Mouse (Mus musculus): ENCODE data around the gene Aifm2.

- no peak for TF ChIP-seq USF2 (conservative IDR thresholded peaks at IDR 0.05; ENCODE audit: low read depth, low read length)
- TF ChIP-seq CTCF (conservative IDR thresholded peaks at IDR 0.05 in 1 of 2, IDR thresholded peaks at IDR 0.05 in 1 of 2; ENCODE audit: low read depth in 2 of 2, low read length in 2 of 2): no peak
- no peak for TF ChIP-seq PAX5 (IDR thresholded peaks at IDR 0.05; ENCODE audit: low read length)
- TF ChIP-seq TBP (conservative IDR thresholded peaks at IDR 0.05; ENCODE audit: low read depth, low read length): no peak
- TF ChIP-seq ZC3H11A (IDR thresholded peaks at IDR 0.05; ENCODE audit: low read depth, low read length): no peak
Observed at GRCm38 (mm10) chr10:61723271-61723670, 8.2 kb downstream of the Aifm2 start.

All from CH12.LX (cell line).